14 mouse cellular contexts compared by ENCODE assay signal in the genomic region with DNA sequence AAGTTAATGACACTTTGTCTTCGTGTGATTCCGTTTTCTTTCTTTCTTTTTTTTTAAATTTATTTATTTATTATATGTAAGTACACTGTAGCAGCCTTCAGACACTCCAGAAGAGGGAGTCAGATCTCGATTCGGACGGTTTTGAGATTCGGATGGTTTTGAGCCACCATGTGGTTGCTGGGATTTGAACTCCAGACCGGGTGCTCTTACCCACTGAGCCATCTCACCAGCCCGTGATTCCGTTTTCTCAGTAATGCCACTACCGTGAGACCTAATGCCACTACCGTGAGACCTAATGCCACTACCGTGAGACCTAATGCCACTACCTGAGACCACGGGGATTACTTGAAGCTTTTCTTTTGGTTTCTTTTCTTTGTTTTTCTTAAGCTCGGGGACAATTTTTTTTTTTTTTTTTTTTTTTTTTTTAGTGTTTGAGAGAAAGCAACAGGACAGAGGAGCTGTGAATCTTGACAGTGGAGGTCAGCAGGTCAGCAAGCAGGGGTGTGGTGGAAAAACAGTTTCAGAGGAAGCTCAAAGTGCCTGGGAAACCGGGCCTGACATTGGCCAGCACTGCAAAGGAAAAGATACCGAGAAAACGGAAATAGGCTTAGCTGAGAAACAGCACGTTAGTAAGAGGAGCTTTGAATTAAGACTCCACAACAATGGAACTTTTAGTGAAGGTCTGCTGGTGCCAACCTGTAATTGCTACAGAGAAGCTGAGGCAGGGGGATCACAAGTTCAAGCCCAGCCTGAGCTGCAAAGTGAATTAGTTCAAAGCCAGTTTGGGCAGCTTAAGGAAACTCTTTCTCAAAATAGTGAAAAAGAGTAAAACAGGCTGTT. TPM values are rescaled to one million over a fixed set of nuclear protein-coding genes. Genes with fewer than 3 reads are reported as not detected.
DNase-seq lines count a peak whose midpoint lies in the region; ATAC-seq and TF ChIP-seq lines count a peak whose summit lies in the region.
"Had no signal": no experiment of that assay in that cellular context is flagged by ENCODE, and none has a peak within 500 bp of the region (broad histone marks: within the 10 kb centered on the region; RNA-seq: fewer than 3 reads in every experiment).

No protein-coding gene starts in this region.

- intact Hi-C loops in left cerebral cortex, postnatal 25 days (cut with DNase I), result no loop called here

- no peaks in the 10 kb centered on the region for H3K36me3 ChIP-seq in heart, embryonic 15.5 days
- H3K36me3 ChIP-seq in CH12.LX (replicated peaks in 1 of 2; ENCODE audit: control insufficient read depth in 1 of 2, insufficient read depth in 1 of 2, low read length in 1 of 2), result no peaks in the 10 kb centered on the region
- H3K36me3 ChIP-seq in liver, embryonic 15.5 days (replicated peaks), result no peaks in the 10 kb centered on the region
- H3K36me3 ChIP-seq: forebrain, embryonic 10.5 days; limb, embryonic 13.5 days had no signal

- TF ChIP-seq POLR2A in CH12.LX (IDR thresholded peaks at IDR 0.05; ENCODE audit: low read depth, low read length), result no peak

- H3K79me2 ChIP-seq in CH12.LX (replicated peaks; ENCODE audit: control insufficient read depth, extremely low read depth, insufficient read depth, poor library complexity, severe bottlenecking), result no peaks in the 10 kb centered on the region

- WGBS in heart, embryonic 15.5 days, result 75% methylated on average over 18 of the region's 18 CpGs
- 62% methylated on average over 18 of the region's 18 CpGs for WGBS in liver, embryonic 15.5 days (ENCODE audit: insufficient replicate concordance)

- TF ChIP-seq EP300 in CH12.LX (IDR thresholded peaks at IDR 0.05; ENCODE audit: low read length), result no peak

- no peak for DNase-seq in heart, postnatal 4 days
- DNase-seq in CH12.LX (ENCODE audit: extremely low read depth), result no peak
- no peak for DNase-seq in urinary bladder, postnatal 36 days (ENCODE audit: low spot score in 2 of 2)
- DNase-seq in left cerebral cortex, postnatal 25 days (ENCODE audit: low spot score in 2 of 2), result no peak
- DNase-seq: cerebellum, postnatal 10 days; gastrocnemius, postnatal 25 days; layer of hippocampus, adult 9-11 months; thymus, postnatal 4 days had no signal

- no peak overlapping the region for H3K4me2 ChIP-seq in heart, embryonic 15.5 days
- no peak overlapping the region for H3K4me2 ChIP-seq in CH12.LX (ENCODE audit: insufficient read depth, low read depth, poor library complexity, severe bottlenecking)
- no peak overlapping the region for H3K4me2 ChIP-seq in liver, embryonic 15.5 days
- H3K4me2 ChIP-seq: limb, embryonic 13.5 days had no signal

- no peak overlapping the region for H3K4me3 ChIP-seq in heart, embryonic 15.5 days
- no peak overlapping the region for H3K4me3 ChIP-seq in CH12.LX (replicated peaks in 1 of 3; ENCODE audit: low read depth in 2 of 3, low read length in 2 of 3, poor library complexity in 1 of 3)
- no peak overlapping the region for H3K4me3 ChIP-seq in liver, embryonic 15.5 days (replicated peaks)
- H3K4me3 ChIP-seq: forebrain, embryonic 10.5 days; limb, embryonic 13.5 days had no signal

- H3K27me3 ChIP-seq in heart, embryonic 15.5 days, result no peaks in the 10 kb centered on the region
- no peaks in the 10 kb centered on the region for H3K27me3 ChIP-seq in CH12.LX (replicated peaks)
- no peaks in the 10 kb centered on the region for H3K27me3 ChIP-seq in liver, embryonic 15.5 days
- H3K27me3 ChIP-seq: limb, embryonic 13.5 days had no signal

- TF ChIP-seq CTCF in CH12.LX (conservative IDR thresholded peaks at IDR 0.05 in 1 of 2, IDR thresholded peaks at IDR 0.05 in 1 of 2; ENCODE audit: low read depth in 2 of 2, low read length in 2 of 2), result 0 out of 4 replicates have a peak, but pooled peaks of 1 of the 2 experiments have one; percentile 7

- H3K27ac ChIP-seq in heart, embryonic 15.5 days, result peak overlapping the region; percentile 45
- H3K27ac ChIP-seq in CH12.LX (ENCODE audit: insufficient read depth, low read depth), result 0 out of 2 replicates have a peak overlapping the region, but pooled peaks have one; percentile 0
- peak overlapping the region; percentile 41; the same call in 1 of the 2 replicates for H3K27ac ChIP-seq in liver, embryonic 15.5 days (replicated peaks)
- H3K27ac ChIP-seq: forebrain, embryonic 10.5 days; limb, embryonic 13.5 days had no signal

- no peak for ATAC-seq in heart, embryonic 15.5 days (replicated peaks; ENCODE audit: insufficient number of reproducible peaks, insufficient read depth, low FRiP score, low read depth)
- 0 out of 2 replicates have a peak, but pooled peaks have one; percentile 46 for ATAC-seq in erythroid progenitor cell, adult 5-6 weeks (replicated peaks; ENCODE audit: low FRiP score, poor library complexity, severe bottlenecking)
- no peak for ATAC-seq in liver, embryonic 15.5 days (ENCODE audit: insufficient read depth)
- ATAC-seq: midbrain, embryonic 16.5 days had no signal

- H3K9ac ChIP-seq in heart, embryonic 15.5 days, result no peak overlapping the region
- peak overlapping the region; percentile 29 for H3K9ac ChIP-seq in CH12.LX (ENCODE audit: insufficient read depth, low read depth)
- no peak overlapping the region for H3K9ac ChIP-seq in liver, embryonic 15.5 days
- H3K9ac ChIP-seq: limb, embryonic 13.5 days had no signal

- dilution Hi-C loops in CH12.LX (cut with MboI; ENCODE audit: extremely low pct_ligation_motif_present, extremely low pct_unique_long_range_greater_than_20kb, low sequenced_read_pairs), result no loop called here

- no peaks in the 10 kb centered on the region for H3K9me3 ChIP-seq in heart, embryonic 15.5 days (replicated peaks)
- no peaks in the 10 kb centered on the region for H3K9me3 ChIP-seq in CH12.LX (replicated peaks; ENCODE audit: low read length)
- no peaks in the 10 kb centered on the region for H3K9me3 ChIP-seq in liver, embryonic 15.5 days (replicated peaks)
- H3K9me3 ChIP-seq: forebrain, embryonic 10.5 days; limb, embryonic 13.5 days had no signal

- no peak for TF ChIP-seq RAD21 in CH12.LX (IDR thresholded peaks at IDR 0.05; ENCODE audit: low read depth, low read length)

- in situ Hi-C loops in CH12.LX (cut with MboI; ENCODE audit: low pct_ligation_motif_present, low pct_unique_long_range_greater_than_20kb, low sequenced_read_pairs), result loop anchor here (25.0 kb wide), 1 partner anchor 705 kb away; no protein-coding TSS in a partner anchor

- 0 out of 2 replicates have a peak, but pooled peaks cover 4% of the 10 kb centered on the region for H3K4me1 ChIP-seq in heart, embryonic 15.5 days (replicated peaks)
- H3K4me1 ChIP-seq in CH12.LX (ENCODE audit: control insufficient read depth in 1 of 2, insufficient read depth in 2 of 2), result no peaks in the 10 kb centered on the region
- H3K4me1 ChIP-seq in liver, embryonic 15.5 days (replicated peaks), result peaks cover 16% of the 10 kb centered on the region
- H3K4me1 ChIP-seq: forebrain, embryonic 10.5 days; limb, embryonic 13.5 days had no signal

TF ChIP-seq in CH12.LX, 34 proteins besides CTCF, POLR2A, EP300 and RAD21:
- TF ChIP-seq KAT2A (IDR thresholded peaks at IDR 0.05; ENCODE audit: insufficient replicate concordance, low read length) (no peak), ZNF384 (IDR thresholded peaks at IDR 0.05; ENCODE audit: low read depth, low read length) (peak; percentile 81)

RNA-seq across cellular contexts. Expression of gene Pds5a, which starts 19.2 kb away (rescaled TPM):
- 30.5 and 36.8 TPM in 2 replicates for polyA plus RNA-seq in heart, embryonic 15.5 days (2015; fragmentation: Nextera tagmentation; extraction: Ambion mirVana)
- total RNA-seq in heart, postnatal 4 days (2021), result 10 to 100 TPM; 88.1 to 93.2 TPM
- total RNA-seq in CH12.LX (2012; rRNA removed) (126 and 129 TPM in 2 replicates), CH12.LX (2014; rRNA removed) (178 and 198 TPM in 2 replicates)
- polyA plus RNA-seq in CH12.LX (2012; ENCODE audit: insufficient read length, low read depth), result 116 and 140 TPM in 2 replicates
- 216 and 231 TPM in 2 replicates for total RNA-seq in erythroid progenitor cell, adult 5-6 weeks (2015; ENCODE audit: low replicate concordance)
- 270 and 327 TPM in 2 replicates for total RNA-seq in erythroid progenitor cell, adult 5-6 weeks (2017; ENCODE audit: low replicate concordance)
- 20.3 and 21.7 TPM in 2 replicates for polyA plus RNA-seq in liver, embryonic 15.5 days (2015; fragmentation: Nextera tagmentation; extraction: Ambion mirVana)
- 10 to 100 TPM; 82.4 to 82.9 TPM for total RNA-seq in left cerebral cortex, postnatal 25 days (2021)

RNA-seq across cellular contexts. Expression of gene N4bp2, which starts 46.0 kb away (rescaled TPM):
- polyA plus RNA-seq in heart, embryonic 15.5 days (2015; fragmentation: Nextera tagmentation; extraction: Ambion mirVana), result 12.9 and 13.5 TPM in 2 replicates
- 10 to 100 TPM; 33.7 to 36.6 TPM for total RNA-seq in heart, postnatal 4 days (2021)
- total RNA-seq in CH12.LX (2012; rRNA removed), result 13.5 and 15.1 TPM in 2 replicates
- total RNA-seq in CH12.LX (2014; rRNA removed), result 12.8 and 13.1 TPM in 2 replicates
- 15.1 and 16.4 TPM in 2 replicates for polyA plus RNA-seq in CH12.LX (2012; ENCODE audit: insufficient read length, low read depth)
- total RNA-seq in erythroid progenitor cell, adult 5-6 weeks (2015; ENCODE audit: low replicate concordance), result 53.7 and 59.1 TPM in 2 replicates
- total RNA-seq in erythroid progenitor cell, adult 5-6 weeks (2017; ENCODE audit: low replicate concordance), result 32.6 and 50.2 TPM in 2 replicates
- polyA plus RNA-seq in liver, embryonic 15.5 days (2015; fragmentation: Nextera tagmentation; extraction: Ambion mirVana), result 7.8 and 8.5 TPM in 2 replicates
- total RNA-seq in left cerebral cortex, postnatal 25 days (2021), result 10 to 100 TPM in 1 of 2 experiments, 1 to 10 TPM in 1; 8.3 to 10.5 TPM
